Mouse (Mus musculus) kidney, adult 9 months (tissue): ENCODE data around the gene Tubgcp6.

Experiments used
- DNase-seq: peaks from one replicate; pipeline ENCODE4 v3.0.0; 2022

Gene Tubgcp6

GRCm38 (mm10) chr15:89098616-89099015 is 24.3 kb downstream of the Tubgcp6 start:
- DNase-seq = no peak

GRCm38 (mm10) chr15:89097450-89097849 is 25.5 kb downstream of the Tubgcp6 start:
- DNase-seq = no peak

- DNase-seq = no peak
These were observed 30.7 kb downstream of the Tubgcp6 start for GRCm38 (mm10) chr15:89092181-89092580.

- no peak for DNase-seq
These were observed 32.2 kb downstream of the Tubgcp6 start for GRCm38 (mm10) chr15:89090662-89091061.

GRCm38 (mm10) chr15:89089248-89090051 is 33.5 kb downstream of the Tubgcp6 start:
- peak; percentile 63 for DNase-seq

- DNase-seq = peak; percentile 94
These were observed 34.2 kb downstream of the Tubgcp6 start, which contains the start of gene Selenoo for GRCm38 (mm10) chr15:89088607-89089247. TSS of gene Selenoo (plus strand) at chr15:89089084.

GRCm38 (mm10) chr15:89084826-89085225 is 38.1 kb downstream of the Tubgcp6 start:
- no peak for DNase-seq

- DNase-seq = no peak
These were observed 39.0 kb downstream of the Tubgcp6 start for GRCm38 (mm10) chr15:89083906-89084305.

- peak; percentile 90 for DNase-seq
These were observed 44.6 kb downstream of the Tubgcp6 start for GRCm38 (mm10) chr15:89078208-89078836.

GRCm38 (mm10) chr15:89076156-89076731 is 46.7 kb downstream of the Tubgcp6 start:
- peak; percentile 58 for DNase-seq

GRCm38 (mm10) chr15:89075478-89076147 is 47.3 kb downstream of the Tubgcp6 start:
- DNase-seq = peak; percentile 89

GRCm38 (mm10) chr15:89074613-89075477 is 48.1 kb downstream of the Tubgcp6 start, which contains the start of gene Trabd:
TSS of gene Trabd (plus strand) at chr15:89075124.
- peak; percentile 9 for DNase-seq

GRCm38 (mm10) chr15:89073993-89074603 is 48.8 kb downstream of the Tubgcp6 start:
- DNase-seq = no peak

- DNase-seq = no peak
These were observed 52.3 kb downstream of the Tubgcp6 start for GRCm38 (mm10) chr15:89070606-89071005.

GRCm38 (mm10) chr15:89069336-89069840 is 53.5 kb downstream of the Tubgcp6 start:
- DNase-seq = peak; percentile 1

- DNase-seq = no peak
These were observed 54.7 kb downstream of the Tubgcp6 start for GRCm38 (mm10) chr15:89068226-89068625.

- no peak for DNase-seq
These were observed 55.3 kb downstream of the Tubgcp6 start for GRCm38 (mm10) chr15:89067609-89068008.

GRCm38 (mm10) chr15:89064891-89065290 is 58.0 kb downstream of the Tubgcp6 start:
- DNase-seq = no peak

- DNase-seq = no peak
These were observed 59.4 kb downstream of the Tubgcp6 start for GRCm38 (mm10) chr15:89063536-89063935.

GRCm38 (mm10) chr15:89063001-89063400 is 59.9 kb downstream of the Tubgcp6 start:
- no peak for DNase-seq

GRCm38 (mm10) chr15:89062518-89062910 is 60.4 kb downstream of the Tubgcp6 start:
- no peak for DNase-seq
